Mouse (Mus musculus) adrenal gland, postnatal 10 days (tissue): ENCODE data around the gene Rhof. TPM values are rescaled to one million over a fixed set of nuclear protein-coding genes. Genes with fewer than 3 reads are reported as not detected.
A peak's percentile ranks its signal among the peaks of the same experiment; 100 is the strongest.

ENCODE experiments used
- DNase-seq: peaks from one replicate; pipeline ENCODE4 v3.0.0; 2021; ENCODE audit warnings: mixed read lengths
- total RNA-seq, 2 experiments: library from RNA; stranded (reverse); gene quantifications; 2 replicates each; pipeline ENCODE4 v1.2.3; 2021

Gene Rhof
- total RNA-seq, 2 experiments from 2014 or later = 1.6 to 1.8 TPM

DNA sequence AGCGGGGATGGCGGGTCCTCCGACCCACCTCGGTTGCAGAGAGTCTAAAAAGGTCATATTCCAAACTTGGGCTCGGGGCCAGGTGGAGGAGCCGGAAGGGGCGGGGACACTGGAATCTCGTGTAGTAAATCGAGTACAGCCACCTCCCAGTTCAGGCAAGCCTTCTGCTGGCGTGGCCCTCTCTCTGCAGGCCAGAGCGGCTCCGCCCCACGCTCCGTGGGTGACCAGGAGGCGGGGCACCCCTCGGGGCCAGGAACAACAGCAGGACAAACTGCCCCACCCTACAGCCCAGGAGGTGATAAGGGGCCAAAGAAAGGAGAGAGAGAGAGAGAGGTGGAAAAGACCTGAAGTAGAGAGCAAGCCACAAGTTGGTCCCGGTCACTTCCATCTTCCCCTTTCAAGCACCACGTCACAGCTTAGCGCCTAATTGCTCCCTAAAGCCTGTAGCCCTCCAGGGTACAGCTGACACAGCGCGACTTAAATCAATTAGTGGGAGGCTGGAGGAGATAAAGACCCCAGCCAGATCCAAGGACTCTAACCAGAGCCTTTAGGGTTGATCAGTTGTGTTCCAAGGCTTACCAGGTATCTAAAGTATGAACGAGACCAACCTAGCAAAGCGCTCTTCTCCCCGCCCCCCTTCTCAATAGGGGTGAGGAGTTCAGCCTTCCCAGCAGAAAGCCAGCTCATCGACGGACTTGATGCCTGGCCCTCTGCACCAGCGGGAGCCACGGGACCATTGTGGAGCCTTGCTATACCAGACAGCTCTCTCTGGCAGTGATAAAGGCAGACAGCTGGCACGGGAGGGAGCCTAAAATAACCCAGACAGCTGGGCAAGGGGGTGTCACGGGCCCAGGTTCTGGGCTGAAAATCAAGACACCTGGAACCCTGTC, 3.2 kb upstream of the Rhof start:
- DNase-seq = peak; percentile 95

DNA sequence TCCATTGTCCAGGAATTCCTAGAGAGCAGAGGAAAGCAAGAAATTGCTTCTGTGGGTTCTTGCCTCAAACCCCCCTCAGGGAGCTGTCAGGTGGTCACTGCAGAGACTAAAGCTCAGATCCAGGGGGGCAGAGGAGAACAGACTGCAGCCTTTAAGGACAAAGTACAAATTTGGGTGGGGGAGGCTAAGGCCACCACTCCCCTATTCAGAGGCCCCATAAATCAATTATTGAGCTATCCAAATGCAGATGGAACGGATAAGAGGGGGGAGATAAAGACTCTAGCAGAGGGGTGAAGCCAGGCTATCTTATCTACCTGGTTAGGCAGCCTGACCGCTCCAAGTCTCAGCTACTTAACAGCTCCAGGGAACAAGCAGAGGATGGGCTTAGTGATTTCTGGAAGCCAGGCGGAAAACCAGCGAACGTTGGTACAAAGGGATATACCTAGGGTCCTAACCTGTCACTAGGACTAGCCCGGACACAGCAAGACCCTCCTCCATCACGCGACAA, 2.4 kb upstream of the Rhof start:
- DNase-seq = no peak

DNA sequence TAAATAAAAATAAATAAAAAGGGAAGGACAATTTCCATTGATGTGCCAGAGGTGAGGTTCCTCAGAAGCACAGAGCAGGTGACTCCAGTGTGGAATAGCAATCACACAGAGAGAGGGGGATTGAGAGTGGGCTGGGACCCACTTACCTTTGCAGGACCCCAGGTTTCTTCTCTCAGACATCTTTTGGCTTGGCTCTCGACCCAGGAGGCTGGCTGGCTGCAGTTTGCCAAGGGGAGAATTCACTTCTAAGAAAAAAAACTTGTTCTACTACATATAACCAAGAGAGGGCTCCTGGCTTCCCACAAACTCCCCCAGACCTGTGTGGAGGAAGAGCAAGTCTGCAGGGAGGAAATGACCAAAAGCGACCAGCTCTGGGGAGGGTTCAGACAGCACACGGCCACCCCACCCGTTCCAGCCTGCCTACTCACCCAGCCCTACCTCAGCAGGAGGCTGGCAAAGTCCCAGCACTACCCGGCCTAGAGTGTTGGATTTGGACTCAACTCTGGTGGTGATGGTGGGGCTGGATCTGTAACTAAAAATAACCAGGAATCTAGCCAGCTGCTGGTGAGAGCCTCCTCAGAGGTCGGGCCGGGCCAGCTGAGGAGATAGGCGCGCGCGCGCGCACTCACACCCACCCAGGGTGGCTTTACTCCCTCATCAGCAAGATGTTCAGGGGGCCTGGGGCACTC, 1.8 kb upstream of the Rhof start:
- peak; percentile 79 for DNase-seq

DNA sequence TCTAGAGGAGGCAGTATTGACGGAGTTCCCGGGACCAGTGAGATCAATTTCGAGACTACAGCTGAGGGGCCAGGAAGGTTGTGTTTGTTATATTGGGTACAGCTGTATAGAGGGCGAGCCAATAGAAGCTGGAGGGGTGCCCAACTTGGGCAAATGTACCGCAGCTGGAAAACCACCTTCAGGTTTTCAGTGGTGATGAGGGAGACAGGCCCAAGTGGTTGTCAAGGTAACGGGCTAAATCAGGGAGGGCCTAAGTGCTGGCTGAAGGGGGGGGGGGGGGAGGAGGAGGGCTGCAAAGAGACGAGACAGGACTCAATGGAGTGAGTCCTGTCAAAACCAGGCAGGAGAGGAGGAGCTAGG, 1.3 kb upstream of the Rhof start:
- no peak for DNase-seq

DNA sequence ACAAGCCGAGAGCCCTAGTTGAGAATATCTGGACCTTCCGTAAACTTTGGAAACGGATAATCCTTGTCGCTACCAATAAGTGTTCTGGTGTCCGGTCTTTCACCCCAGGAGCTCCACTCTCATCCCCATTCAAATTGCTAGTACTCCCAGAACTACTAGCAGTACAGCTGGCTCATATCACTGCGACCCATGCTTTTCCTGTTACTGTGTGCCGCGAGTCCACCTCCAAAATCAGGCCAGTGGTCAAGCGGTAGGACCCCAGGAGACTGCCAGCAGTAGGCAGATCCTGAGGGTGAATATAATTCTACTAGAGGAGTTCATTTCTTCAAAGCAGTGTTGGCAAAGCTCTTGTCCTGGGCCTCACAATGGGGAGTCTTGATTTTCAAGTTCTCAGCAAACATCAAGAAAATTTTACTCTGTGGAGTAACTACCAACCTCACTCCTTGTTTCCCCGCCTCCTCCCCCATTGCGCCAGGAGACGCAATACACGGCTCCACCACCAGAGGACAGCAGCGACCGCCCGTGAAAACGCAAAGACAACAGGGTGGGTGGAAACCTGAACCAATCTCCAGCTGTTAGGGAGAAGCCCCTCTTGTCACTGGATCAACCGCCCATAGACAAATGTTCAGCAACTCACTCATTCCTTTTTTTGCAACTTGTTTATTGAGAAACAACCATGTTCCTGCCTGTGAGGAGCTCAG, 741 bp upstream of the Rhof start:
- DNase-seq = peak; percentile 94

DNA sequence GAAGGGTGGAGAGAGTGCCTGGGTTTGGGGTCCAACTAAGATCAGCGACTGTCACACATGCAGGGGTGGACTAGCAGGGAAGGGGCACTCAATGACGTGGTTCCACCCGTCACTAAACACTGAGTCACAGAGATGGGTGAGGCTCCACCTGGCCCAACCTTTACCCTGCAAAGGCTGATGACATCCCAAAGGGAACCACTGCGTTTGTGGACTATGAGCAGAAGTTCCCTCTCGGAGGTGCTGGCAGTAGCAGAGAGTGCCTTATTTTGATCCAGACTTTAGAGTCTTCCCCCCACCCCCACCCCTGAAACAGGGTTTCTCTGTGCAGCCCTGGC, 1.7 kb downstream of the Rhof start:
- DNase-seq = no peak

DNA sequence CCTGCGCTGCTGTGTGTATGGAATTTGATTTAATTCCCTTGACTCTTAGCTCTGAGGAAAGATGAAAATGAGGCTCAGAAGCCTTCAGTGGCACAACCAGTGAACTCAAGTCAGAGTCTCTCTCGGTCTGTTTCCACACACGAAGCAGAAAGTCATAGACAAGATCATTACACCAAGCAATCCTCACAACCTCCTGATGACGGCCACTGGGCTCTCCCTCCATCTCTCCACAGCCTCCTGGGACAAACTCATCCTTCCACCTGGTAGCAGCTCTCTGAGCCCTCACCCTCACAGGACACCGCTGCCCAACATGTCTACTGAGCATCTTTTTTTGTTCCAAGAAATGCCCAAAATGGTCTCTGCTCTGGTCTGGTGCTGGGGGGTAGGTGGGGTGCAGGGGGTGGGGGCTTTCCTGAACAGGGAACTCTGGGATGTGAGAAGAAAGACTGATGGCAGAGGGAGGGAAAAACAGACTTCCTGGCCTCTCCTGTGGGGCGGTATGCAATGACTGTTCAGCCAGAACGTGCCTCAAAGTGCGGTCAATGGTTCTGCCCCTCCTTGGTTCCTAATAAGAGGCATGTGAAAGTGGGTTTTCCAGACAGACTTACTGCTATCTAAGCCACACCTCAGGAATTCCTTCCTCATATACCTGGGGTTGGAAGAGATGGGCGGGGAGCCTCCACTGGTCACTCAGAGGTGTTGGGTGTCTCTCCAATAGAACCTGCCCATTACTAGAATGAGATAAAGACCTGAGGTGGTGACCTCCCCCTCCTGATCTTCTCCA, 2.3 kb downstream of the Rhof start:
- DNase-seq = no peak

DNA sequence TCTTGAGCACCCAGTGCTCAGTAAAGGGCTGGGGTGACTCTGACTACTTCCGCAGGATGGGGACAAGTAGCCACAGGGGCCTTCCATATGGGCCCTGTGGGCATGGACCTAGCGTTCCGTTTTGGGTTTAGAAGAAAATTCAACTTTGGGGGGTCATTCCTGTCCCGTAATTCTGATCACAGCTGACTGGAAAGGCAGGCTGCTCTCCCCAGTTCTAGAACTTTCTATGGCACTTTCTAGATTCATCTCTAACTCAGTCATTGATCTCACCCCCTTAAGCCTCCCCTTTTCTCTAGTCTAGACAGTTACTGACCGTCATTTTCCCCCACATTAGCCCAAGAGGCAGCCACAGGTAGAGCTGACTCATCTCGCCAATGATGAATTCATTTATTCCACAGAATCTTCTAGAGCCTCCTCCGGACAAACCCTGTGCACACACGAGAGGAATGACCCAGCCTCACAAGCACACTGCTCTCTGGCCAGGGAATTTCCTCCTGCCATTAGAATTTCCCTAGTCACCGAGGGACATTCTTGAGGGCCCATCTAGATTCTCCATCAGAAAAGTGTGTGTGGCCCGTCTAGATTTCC, 3.2 kb downstream of the Rhof start:
- DNase-seq = no peak

DNA sequence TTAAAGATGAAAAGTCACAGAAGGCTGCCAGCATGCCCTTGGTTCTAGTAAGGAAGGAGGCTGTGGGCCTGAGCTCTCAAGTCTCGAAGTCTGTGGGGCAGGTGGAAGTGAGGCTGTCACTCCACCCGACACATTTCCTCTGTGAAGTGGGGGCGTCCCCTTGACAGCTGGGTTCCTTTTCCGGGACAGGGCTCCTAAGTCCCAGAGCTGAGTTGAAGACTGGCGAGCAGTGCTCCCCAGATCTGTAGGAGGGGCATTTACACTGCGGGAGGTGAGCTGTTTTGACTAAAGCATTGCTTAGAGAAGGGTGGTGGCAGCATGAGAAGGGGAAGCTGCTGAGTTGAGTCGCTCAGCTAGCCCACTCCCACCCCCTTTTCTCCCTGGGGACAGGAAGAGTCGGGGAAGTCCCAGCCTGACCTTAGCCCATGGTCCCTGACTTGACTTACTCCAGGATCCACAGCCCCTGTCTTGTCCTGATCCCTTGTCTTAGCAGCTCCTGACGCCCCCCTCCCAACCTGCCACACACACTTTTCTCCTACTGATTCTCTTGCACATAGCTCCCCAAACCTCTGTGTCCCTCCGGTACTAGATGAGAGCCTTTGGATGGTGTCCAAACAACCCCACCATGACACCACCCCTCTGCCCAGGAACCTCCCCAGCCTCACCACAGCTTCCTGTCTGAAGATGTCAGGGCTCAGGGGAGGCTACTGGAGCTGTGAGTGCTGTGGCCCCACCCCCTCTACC, 3.9 kb downstream of the Rhof start:
- DNase-seq = no peak

DNA sequence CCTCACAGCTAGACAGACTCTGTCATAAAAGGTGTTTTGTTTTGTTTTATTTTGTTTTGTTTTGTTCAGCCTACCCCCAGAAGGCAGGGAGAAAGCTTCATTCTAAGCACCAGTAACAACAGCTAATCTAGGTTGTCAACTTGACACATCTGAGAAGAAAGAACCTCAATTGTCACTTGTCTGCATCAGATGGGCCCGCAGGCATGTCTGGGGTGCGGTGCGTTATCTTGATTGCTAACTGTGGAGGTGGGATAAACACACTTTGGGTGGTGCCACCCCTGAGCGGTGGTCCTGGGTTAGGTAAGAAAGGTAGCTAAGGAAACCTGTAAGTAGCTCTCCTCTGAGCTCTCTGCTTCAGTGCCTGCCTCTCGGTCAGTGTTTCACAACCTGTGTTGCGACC, 5.5 kb downstream of the Rhof start:
- no peak for DNase-seq

DNA sequence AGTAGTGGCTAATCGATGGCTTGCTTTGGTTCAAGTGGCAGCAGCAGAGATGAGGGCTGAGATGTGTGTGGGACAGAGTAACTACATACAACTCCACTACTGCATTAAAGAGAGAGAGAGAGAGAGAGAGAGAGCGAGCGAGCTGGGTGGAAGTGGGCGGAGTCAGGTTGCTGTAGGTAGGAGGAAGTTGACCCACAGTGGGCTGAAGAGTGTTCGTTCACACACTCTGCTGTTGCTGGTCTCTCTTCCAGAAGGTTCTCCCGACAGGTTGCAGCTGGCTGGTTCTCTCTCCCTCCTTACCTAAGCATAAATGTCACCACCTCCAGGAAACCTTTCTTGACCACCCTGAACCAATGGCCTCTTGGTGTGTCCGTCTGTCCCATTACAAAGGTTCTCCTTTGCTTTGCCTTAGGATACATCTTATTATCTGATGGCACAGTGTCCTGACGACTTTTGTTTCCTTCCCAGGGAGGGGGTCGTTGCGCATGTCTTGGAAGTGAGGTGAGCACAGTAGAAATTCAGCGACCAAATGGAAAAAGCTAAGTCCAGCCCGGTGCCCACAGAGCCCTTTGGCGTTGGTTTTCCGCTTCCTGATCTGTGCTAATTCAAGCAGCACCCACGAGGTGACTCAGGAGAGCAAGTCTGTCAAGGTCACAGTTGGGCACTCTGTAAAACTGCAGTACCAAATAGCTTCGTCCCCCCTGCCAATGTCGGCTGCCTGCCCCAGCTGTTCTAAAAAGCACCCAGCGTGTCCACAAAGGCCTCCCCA, 6.7 kb downstream of the Rhof start:
- peak; percentile 52 for DNase-seq

DNA sequence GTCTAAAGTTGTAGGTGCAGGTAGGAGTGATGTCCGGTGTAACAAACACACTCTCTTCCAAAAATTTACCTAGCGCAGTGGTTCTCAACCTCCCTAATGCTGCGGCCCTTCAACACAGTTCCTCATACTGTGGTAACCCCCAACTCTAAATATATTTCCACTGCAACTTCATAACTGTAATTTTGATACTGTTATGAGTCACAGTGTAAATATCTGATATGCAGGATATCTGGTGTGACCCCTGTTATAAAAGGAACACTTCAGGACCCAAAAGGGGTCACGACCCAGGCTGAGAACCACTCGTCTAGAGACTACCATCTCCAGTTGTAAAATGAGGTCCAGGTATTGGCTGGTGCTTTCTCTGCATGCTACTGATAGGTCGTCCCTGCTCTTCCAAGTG, 7.4 kb downstream of the Rhof start:
- DNase-seq = no peak

DNA sequence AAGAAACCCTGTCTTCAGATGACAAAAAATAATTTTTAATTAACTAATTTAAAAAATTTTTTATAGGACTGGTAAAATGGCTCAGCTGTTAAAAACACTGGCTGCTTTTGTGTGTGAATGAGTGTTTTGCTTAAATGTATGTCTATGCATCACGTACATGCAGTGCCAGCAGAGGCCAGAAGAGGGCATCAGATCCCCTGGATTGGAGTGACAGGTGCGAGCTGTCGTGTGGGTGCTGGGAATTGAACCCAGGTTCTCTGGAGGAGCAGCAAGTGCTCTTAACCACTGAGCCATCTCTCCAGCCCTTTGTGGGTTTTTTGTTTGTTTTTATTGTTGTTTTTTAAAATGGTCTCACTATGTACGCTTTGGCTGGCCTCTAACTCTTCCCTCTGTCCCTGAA, 10.3 kb downstream of the Rhof start:
- DNase-seq = no peak

DNA sequence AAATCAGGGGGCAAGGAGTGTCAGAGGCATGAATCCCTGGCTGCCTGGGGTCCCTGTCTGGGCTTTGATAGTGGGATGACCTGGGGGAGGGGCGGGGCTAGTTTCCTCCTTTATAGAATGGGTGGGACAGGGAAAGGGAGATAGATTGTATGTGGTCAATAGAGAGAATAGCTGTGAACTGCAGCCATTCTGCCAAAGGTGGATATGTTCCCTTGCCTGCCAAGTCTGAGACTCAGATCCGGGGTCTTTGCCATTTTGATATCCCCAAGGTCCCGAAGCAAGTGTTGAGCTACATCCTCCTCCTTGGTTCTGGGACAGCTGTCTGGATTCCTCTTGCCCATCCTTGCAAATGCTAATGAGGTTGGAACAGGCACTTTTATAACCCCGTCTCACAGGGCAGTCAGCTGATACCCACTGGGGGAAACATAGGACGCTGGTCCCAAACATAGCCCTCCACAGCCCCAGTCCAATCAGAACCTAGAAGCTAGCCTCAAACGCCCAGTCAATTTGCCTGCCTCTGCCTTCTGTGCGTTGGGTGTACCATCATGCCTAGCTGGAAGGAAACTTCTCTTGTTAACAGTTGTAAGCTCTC, 11.8 kb downstream of the Rhof start:
- no peak for DNase-seq

DNA sequence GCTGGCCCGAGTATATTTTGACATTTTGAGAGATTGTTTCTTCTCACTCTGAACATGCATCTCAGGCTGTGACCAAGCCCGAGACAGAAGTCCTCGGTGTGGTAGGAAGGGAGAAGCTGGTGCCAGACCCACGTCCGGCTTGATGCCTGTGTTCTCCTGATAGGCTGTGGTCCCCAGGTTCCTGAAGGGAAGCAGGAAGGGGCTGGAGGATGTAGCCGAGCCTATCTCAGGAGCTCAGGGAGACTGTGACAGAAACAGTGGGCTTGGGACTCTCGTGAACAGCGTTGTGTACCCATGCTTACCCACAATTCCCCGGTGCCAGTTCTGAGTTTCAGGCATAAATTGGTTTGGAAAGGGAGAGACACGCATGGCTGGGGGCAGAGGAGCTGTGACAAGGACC, 13.7 kb downstream of the Rhof start:
- DNase-seq = no peak

DNA sequence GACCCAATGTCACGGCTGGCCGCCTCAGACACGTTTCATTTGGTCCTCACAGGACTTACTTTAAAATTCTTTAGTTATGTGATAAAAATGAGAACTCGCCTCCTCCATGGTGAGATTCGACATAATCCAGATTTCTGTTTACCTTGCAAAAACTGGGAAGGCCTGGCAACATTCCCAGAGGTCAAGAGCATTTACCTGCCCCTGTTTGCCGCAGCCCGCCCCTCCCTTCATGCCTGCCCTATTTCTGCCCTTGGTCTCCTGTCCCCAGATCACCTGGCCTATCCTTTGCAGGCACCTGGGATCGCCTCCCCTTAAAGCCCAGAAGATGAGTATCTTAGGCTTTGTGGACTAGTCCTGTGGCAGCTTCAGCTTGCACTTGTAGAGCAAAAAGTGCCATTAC, 14.7 kb downstream of the Rhof start:
- DNase-seq = no peak

DNA sequence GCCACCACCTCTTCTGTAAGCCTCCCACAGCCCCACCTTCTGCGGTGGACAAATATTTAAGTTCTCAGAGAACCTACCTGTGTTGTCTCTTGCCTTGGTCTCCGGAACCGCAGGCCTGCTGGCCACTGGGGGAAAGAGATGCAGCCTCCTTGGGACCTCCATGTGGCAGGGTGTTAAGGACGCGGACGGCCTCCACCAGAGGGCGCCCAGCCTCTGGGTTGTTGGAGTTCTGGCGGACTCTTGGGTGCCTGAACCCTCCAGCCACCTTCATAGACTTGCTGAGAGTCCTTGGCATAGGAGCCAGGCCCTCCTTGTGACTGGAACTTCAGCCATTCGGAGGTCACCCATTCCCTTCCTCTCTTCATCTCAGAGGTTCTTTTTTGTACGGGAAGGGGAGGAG, 15.2 kb downstream of the Rhof start:
- DNase-seq = peak; percentile 90

DNA sequence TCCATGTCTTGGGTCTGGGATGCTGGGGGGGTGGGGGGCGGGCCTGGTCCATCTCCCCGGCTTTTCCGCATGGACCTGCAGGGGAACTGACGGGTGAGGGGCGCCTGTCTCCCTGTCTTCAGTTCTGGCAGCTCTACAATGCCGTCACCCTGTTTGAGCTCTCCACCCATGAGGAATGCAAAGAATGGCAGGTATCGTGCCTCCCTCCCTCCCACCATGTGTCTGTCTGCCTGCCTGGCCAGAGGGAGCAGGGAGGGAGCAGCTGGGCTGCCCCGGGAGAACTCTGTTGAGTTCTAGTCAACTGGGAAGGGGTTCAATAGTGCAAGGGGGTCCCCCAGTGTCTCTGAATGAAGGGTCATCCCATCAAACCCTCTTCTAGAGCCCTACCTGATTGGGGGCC, 16.4 kb downstream of the Rhof start:
- DNase-seq = no peak

DNA sequence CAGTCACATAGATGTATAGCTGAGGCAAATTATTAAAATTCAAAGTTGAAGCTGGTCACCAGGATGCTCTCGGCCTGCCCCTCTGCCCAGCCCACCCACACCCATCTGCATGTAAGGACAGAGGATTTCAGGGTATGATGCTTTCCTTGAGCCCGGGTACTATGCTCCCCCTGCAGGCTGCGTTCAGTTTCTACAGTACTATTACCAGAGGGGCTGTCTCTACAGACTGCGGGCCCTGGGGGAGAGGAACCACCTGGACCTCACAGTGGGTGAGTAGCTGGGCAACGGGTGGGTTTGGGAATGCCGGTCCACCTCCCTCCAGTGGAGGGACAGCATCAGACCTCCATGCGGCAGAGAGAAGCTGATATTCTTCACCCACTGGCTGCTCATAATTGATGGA, 17.6 kb downstream of the Rhof start:
- peak; percentile 49 for DNase-seq

DNA sequence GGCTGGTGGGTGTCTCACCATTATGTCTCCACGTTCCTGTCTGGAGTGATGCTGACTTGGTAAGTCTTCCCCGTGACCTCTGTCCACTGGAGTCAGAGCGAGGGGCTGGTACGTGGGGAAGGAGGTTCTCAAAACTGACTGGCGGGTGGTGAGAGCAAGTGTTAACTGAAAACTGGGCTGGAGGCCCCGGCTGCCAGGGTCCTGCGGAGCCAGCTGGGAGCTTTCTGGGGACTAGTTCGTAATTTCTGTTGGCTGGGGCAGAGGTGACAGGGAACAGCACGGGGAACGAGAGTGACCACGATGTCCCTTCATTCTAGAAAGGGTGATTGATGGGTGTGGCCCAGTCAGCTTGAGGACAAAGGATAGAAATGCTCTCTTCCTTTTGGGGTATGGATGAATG, 18.4 kb downstream of the Rhof start:
- no peak for DNase-seq
